Mouse (Mus musculus) ES-E14 (cell line): ENCODE measurements around the gene Pdzd2.

Experiments
- CHD2 ChIP-seq: IDR thresholded peaks from 2 replicates; pipeline ENCODE4 v1.6.1; 2014; ENCODE audit warnings: mild to moderate bottlenecking, low read depth, low read length, inconsistent platforms
- HCFC1 ChIP-seq: IDR thresholded peaks from 2 replicates; pipeline ENCODE4 v1.6.1; 2012; ENCODE audit warnings: low read length, inconsistent platforms, borderline replicate concordance; ENCODE audit not compliant: insufficient read depth
- MAFK ChIP-seq: IDR thresholded peaks from 2 replicates; pipeline ENCODE4 v1.6.1; 2014; ENCODE audit warnings: mild to moderate bottlenecking, low read depth, low read length, inconsistent platforms; ENCODE audit not compliant: insufficient read depth
- ZC3H11A ChIP-seq: IDR thresholded peaks from 2 replicates; pipeline ENCODE4 v1.6.1; 2012; ENCODE audit warnings: low read depth, mild to moderate bottlenecking, inconsistent platforms, low read length, borderline replicate concordance
- ZNF384 ChIP-seq: IDR thresholded peaks from 2 replicates; pipeline ENCODE4 v1.6.1; 2012; ENCODE audit warnings: low read depth, low read length, inconsistent platforms

DNA sequence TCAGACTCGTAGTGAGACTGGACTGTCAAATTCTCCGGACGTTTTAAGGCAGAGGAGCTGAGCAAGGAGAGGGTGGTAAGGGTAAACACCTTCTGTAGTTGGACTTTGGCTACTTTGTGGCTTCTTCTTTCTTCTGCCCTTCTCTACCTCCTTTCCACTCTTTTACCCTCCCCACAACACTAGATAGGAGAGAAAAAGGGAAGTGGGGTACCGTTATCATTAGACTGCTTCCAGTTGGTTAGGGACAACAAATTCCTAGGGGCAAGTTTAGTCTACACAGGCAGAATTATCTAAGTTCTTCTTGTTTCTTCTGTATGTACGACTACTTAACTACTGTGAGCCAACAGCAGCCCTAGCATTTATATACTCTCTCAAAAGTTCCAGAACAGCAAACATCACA lies 334.1 kb downstream of the Pdzd2 start:
- no peak for TF ChIP-seq HCFC1
- no peak for TF ChIP-seq CHD2
- TF ChIP-seq MAFK, result no peak
- no peak for TF ChIP-seq ZNF384
- TF ChIP-seq ZC3H11A, result no peak
